Mouse (Mus musculus) olfactory bulb, adult 2 months (tissue): ENCODE measurements at regions not wholly inside any gene's neighbourhood (a gene's known extent, or its start where the extent isn't known, plus 50 kb on each side); places are given as distances from the start of the nearest gene placed in this dataset.

Source experiments
- CTCF ChIP-seq: fragments of 200-500 bp; IDR thresholded peaks from 2 replicates; pipeline ENCODE4 v1.5.1; 2012; ENCODE audit warnings: low read depth, mild to moderate bottlenecking, low read length, moderate library complexity; ENCODE audit not compliant: insufficient read depth
- POLR2A ChIP-seq: fragments of 200-500 bp; IDR thresholded peaks from 2 replicates; pipeline ENCODE4 v1.6.1; 2012; ENCODE audit warnings: mild to moderate bottlenecking, low read depth, low read length, moderate library complexity; ENCODE audit not compliant: insufficient read depth

- TF ChIP-seq CTCF: no peak
- no peak for TF ChIP-seq POLR2A
Observed at GRCm38 (mm10) chr9:116511450-116511849, 336.3 kb upstream of the Tgfbr2 start.
